Mouse (Mus musculus) frontal cortex, postnatal 36 days (tissue): Measurements from ENCODE around the gene Kif1c.
"Not testable (repeated sequence)": the region's sequence is repeated elsewhere in the genome, so short reads cannot be mapped to it uniquely, and the experiment has no call there.

Experiments used
- DNase-seq, 2 experiments: peaks; one replicate each; pipeline ENCODE4 v3.0.0; 2022; ENCODE audit warnings: low spot score in 2 of 2

Kif1c gene

GRCm38 (mm10) chr11:70742581-70743459, 42.5 kb downstream of the Kif1c start:
- DNase-seq = peak in 1 of 2 experiments; percentile 25

GRCm38 (mm10) chr11:70745636-70746035, 45.3 kb downstream of the Kif1c start:
- DNase-seq = no peak

- no peak for DNase-seq
Measured at GRCm38 (mm10) chr11:70747876-70748545, 47.7 kb downstream of the Kif1c start.

GRCm38 (mm10) chr11:70752337-70753017, 52.1 kb downstream of the Kif1c start:
- DNase-seq = no peak

GRCm38 (mm10) chr11:70753146-70753545, 52.8 kb downstream of the Kif1c start:
- DNase-seq = no peak

- DNase-seq = no peak
Measured at GRCm38 (mm10) chr11:70754476-70754875, 54.1 kb downstream of the Kif1c start.

GRCm38 (mm10) chr11:70754958-70755357, 54.6 kb downstream of the Kif1c start:
- no peak for DNase-seq

GRCm38 (mm10) chr11:70755645-70756044, 55.3 kb downstream of the Kif1c start:
- peak; percentile 80 to 81 for DNase-seq

GRCm38 (mm10) chr11:70760446-70760845, 60.1 kb downstream of the Kif1c start:
- not testable (repeated sequence) for DNase-seq

- DNase-seq = no peak
Measured at GRCm38 (mm10) chr11:70762641-70763040, 62.3 kb downstream of the Kif1c start.

GRCm38 (mm10) chr11:70763582-70763935, 63.2 kb downstream of the Kif1c start:
- no peak for DNase-seq

GRCm38 (mm10) chr11:70763936-70764808, 63.8 kb downstream of the Kif1c start, which contains the start of gene Zfp3:
Gene Zfp3, plus strand, starts transcription at chr11:70764209.
- peak; percentile 84 to 85 for DNase-seq

GRCm38 (mm10) chr11:70765776-70766445, 65.6 kb downstream of the Kif1c start:
- DNase-seq = no peak

- DNase-seq = no peak
Measured at GRCm38 (mm10) chr11:70770804-70771203, 70.5 kb downstream of the Kif1c start.

- peak; percentile 49 to 61 for DNase-seq
Measured at GRCm38 (mm10) chr11:70776830-70777571, 76.7 kb downstream of the Kif1c start.

GRCm38 (mm10) chr11:70777634-70778033, 77.3 kb downstream of the Kif1c start:
- DNase-seq = no peak

GRCm38 (mm10) chr11:70778058-70778457, 77.7 kb downstream of the Kif1c start:
- peak in 1 of 2 experiments; percentile 18 for DNase-seq
